Mouse (Mus musculus): Measurements from ENCODE around the gene Ubald2.

Gene Ubald2

DNA sequence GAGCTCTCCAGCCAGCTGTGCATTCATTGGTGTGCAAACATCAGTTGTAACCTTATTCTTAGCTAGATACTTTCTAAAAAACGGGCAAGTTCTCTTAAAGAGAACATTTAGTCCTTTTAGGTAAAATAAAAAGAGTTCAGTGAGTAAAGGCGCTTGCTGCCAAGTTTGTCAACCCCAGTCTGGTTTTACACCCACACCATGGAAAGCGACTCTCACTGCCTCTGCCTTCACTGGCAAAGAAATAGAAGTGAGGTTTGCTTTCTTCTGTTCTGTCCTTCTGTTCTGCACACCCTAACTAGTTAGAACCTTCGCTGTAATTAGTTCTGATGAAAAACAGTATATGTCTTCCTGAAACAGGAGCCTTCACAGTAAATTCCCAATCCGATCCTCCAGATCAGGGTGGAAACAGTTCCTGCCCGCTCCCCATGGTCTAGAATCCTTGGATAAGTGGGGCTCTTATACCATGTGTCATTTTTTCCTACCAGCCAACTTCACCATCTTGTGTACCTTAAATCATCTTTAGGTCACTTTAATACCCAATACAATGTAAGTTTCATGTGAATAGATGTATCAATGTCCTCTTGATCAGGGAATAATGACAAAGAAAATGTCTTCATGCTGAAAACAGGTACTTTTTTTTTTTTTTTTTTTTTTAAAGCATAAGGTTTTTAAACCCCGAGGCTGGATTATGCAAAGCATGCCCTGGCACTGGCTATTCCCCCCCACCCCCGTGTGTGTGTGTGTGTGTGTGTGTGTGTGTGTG is 1.1 kb upstream of the Ubald2 start:
- peak; percentile 90 for DNase-seq (ENCODE audit: low read depth, low spot score)

- DNase-seq (ENCODE audit: low read depth, low spot score), result peak; percentile 51
Observed at GRCm38 (mm10) chr11:116434287-116434966, 533 bp downstream of the Ubald2 start.

GRCm38 (mm10) chr11:116434967-116435752 is 1.3 kb downstream of the Ubald2 start:
- peak; percentile 54 for DNase-seq (ENCODE audit: low read depth, low spot score)

- no peak for DNase-seq (ENCODE audit: low read depth, low spot score)
Observed at GRCm38 (mm10) chr11:116435992-116436724, 2.3 kb downstream of the Ubald2 start.

GRCm38 (mm10) chr11:116436725-116437331 is 2.9 kb downstream of the Ubald2 start:
- DNase-seq (ENCODE audit: low read depth, low spot score), result no peak

DNA sequence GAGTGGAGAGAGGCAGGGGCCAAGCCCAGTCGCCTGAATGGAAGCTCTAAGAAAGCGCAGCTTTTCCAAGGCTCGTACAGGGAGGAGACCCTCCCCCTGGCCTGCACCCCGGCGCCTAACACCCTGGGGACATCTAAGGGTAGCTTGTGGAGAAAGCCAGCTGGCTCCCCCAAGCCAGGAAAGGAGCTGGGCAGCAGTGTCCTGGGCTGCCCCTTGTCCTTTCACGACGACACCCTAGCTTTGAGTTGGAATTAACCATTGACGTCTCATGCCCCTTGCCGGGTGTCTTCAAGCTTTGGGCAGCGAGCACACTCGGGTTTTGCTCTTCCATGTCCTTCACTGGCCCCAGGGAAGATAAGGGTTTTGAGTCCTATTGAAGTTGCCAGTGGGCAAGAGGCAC is 3.6 kb downstream of the Ubald2 start:
- DNase-seq (ENCODE audit: low read depth, low spot score), result no peak

- no peak for DNase-seq (ENCODE audit: low read depth, low spot score)
Observed at GRCm38 (mm10) chr11:116439269-116440240, 5.7 kb downstream of the Ubald2 start.

DNA sequence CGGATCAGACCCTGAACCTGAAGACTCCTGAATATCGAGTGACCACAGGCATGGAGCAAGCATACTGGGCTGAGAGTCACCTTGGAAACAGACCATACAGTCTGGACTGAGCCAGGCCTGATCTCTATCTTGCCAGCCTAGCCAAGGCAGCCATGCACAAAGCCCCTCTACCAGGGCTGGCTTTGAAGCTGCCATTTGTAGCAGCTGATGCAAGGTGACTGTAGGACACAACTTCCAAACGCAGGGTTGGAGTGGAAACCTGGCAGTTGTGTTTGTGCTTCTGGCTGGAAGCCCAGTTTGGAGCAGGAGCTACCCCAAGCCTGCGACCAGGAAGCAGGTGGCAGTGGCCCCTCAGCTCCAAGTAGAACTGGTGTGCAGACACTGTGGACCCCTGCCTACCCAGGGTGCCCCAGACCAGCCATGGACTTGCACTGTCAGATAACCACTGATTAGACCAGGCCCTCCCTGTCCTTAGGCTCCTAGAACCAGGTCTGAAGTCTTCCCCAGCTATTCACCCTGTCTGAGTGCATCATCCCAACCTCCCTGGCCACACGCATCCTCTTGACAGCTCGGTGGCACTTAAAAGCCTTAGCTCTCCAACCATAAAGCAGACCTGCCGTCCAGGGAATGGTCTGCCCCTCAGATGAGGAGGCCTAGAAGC is 6.6 kb downstream of the Ubald2 start:
- no peak for DNase-seq (ENCODE audit: low read depth, low spot score)

DNA sequence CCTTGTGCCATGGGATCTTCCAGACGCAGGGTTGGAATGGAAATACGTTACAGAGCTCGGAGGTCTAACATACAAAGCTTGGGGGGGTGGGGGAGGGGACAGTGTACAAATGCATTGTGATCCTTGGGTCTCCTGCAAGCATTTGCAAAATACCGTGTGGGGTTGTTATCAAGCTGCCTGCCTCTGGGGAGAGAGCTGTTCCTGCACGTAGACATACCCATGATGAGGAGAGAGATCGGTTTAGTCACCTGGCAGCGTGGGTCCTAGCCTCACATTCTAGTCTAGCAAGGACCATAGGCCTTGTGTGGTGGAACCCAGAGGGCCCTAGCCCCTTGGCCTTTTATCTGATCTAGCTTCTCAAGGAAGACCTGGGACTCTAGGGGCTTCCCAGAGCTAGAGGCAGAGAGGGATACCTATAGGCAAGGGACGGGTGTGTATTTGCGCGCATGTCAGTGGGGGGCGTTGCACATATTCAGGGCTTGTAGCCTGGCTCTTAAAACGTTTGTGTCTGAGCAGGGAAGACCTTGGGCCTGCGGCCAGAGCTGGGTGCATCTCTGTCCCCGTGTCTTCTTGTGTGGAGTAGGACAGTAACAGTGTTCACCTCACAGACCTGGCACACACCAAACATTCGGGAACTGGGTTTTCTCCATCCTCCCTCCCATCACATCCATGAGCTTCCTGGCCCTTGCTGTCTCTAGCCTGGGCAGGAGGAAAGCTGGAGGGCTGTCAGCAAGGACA is 8.4 kb downstream of the Ubald2 start:
- DNase-seq (ENCODE audit: low read depth, low spot score), result no peak

GRCm38 (mm10) chr11:116442867-116443177 is 8.9 kb downstream of the Ubald2 start:
- no peak for DNase-seq (ENCODE audit: low read depth, low spot score)

DNA sequence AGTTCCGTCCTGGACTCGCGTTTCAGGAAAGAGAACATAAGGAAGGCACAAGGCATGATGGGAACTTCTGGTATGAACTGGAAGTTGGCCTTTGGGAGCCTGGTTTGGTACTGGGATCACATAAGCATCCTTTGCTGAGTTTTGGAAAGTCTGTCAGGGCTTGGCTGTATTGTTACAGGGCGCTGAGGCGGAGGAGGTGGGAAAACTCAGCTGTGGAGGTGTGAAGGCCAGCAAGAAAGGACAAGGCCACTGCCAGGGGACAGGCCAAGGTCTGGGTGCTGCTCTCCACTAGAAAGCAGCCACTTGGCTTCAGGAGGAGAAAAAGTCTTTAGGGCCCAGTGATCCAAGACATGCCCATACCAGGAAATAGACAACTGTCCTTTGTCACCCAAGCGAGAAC is 9.4 kb downstream of the Ubald2 start:
- no peak for DNase-seq (ENCODE audit: low read depth, low spot score)

DNA sequence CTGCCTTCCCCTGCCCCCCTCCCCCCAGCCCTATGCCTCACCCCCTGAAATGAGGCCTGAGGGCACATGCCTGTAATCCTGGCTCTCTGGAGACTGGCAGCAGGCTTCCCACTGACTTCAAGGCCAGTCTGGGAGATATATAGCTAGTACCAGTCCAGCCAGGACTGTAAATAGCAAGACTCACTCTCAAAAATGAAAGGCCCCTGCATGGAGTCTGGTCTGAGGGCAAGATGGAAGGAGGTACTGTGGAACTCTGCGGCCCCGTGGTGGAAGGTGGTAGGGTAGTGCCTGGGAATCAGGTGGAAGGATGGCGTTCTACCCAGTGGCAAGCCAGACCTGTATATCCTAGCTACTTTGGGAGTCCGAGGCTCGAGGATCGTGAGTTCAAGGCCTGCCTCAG is 10.0 kb downstream of the Ubald2 start:
- DNase-seq (ENCODE audit: low read depth, low spot score), result no peak

DNA sequence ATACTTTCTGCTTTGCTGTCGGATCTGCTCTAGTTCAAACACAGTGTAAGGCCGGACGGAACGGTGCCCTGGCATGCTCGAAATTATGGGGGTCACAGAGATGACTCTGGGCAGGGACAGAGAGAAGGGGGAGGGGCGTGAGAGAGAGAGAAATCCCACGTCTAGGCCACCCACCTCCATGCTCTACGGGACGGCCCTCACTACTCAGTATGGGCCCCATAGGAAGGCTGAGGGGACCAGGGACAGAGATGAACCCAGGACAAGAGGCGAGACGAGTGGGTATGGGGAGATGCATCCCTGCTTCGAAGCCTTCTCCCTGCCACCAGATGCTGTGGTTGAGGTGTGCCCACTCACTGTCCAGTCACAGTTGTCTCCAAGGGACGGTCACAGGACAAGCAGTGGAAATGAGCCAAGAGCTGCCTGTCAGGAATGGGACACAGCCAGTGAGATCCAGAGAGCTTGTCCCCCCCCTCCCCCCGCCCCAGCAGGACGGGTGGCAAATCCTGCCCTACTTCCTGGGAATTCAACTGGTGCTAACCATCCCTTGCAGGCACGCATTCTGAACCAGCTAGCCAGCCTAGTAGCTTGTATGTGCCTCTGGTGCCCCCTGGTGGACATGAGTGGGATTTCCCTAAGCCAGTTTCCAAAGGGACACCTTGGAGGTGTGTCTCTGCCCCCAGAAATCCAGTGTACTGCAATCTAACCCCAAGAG is 11.9 kb downstream of the Ubald2 start:
- peak; percentile 96 for DNase-seq (ENCODE audit: low read depth, low spot score)

GRCm38 (mm10) chr11:116446308-116446887 is 12.5 kb downstream of the Ubald2 start:
- DNase-seq (ENCODE audit: low read depth, low spot score), result no peak

DNA sequence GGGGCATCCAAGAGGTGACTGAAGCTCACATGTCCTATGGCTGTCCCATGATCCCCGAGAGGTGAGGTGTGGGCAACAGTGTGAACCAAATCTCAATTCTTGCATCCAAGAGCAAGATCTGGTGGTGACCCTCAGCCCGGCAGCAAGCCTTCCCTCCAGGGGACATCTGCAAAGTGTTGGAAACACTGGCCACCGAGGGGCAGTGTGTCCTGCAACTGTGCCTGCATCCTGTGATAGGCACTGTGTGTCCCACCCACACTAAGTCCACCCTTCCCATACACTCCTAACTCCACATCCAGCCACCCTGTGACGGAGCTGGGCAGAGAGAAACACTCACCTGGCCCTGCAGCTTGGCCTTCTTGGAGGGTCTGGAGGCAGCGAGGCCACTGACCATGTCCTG is 13.9 kb downstream of the Ubald2 start:
- DNase-seq (ENCODE audit: low read depth, low spot score), result no peak

- DNase-seq (ENCODE audit: low read depth, low spot score), result no peak
Observed at GRCm38 (mm10) chr11:116449341-116449740, 15.4 kb downstream of the Ubald2 start.

- no peak for DNase-seq (ENCODE audit: low read depth, low spot score)
Observed at GRCm38 (mm10) chr11:116453889-116454288, 20.0 kb downstream of the Ubald2 start.

DNA sequence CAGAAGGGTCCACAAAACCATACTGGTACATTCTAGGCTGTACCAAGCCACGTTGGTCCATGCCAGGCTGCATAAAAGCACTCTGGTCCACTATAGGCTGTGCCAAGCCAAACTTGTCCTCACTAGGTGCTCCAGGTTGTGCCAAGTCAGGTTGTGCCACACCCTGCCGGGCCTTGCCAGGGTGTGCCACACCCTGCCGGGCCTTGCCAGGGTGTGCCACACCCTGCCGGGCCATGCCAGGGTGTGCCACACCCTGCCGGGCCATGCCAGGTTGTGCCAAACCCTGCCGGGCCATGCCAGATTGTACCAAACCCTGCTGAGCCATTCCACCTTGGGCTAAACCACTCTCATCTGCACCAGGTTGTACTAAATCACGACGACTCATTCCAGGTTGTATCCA is 22.3 kb downstream of the Ubald2 start:
- no peak for DNase-seq (ENCODE audit: low read depth, low spot score)

All from brain, adult 2 months (tissue).